1 mouse cellular context compared by ENCODE assay signal in the genomic region with DNA sequence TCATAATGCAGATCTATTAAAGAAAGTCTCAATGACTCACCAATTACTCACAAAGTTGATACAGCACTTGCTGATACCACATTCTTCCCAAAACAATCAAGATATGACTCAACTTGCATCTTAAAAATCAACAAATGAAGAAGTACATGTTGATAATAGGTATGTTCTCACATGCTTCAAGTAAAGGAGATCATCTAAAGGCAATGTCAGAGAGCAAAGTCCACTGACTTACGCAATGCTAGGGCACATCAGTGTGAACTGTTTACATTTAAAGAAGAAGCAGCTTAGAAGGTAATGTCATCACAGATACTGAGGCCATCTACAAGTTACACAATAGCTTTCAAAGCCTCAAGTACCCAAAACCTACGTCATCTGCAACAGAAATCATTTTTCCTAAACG.
A peak's percentile ranks its signal among the peaks of the same experiment; 100 is the strongest.
TF ChIP-seq lines count a peak whose summit lies in the region.

No protein-coding gene starts in this region.

TF ChIP-seq in CH12.LX, 34 proteins besides CTCF, POLR2A, EP300 and RAD21:
- TF ChIP-seq NRF1 (IDR thresholded peaks at IDR 0.05; ENCODE audit: low read depth, low read length): no peak
- TF ChIP-seq NELFE (IDR thresholded peaks at IDR 0.05; ENCODE audit: low read depth, low read length): no peak
- peak; percentile 59; the same call in 1 of the 2 replicates for TF ChIP-seq JUND (conservative IDR thresholded peaks at IDR 0.05; ENCODE audit: low read depth, low read length)
- 0 out of 2 replicates have a peak, but pooled peaks have one; percentile 34 for TF ChIP-seq IRF4 (IDR thresholded peaks at IDR 0.05; ENCODE audit: low read depth, low read length)
- TF ChIP-seq BHLHE40 (IDR thresholded peaks at IDR 0.05; ENCODE audit: low read depth, low read length): 0 out of 2 replicates have a peak, but pooled peaks have one; percentile 35
- TF ChIP-seq USF1 (IDR thresholded peaks at IDR 0.05; ENCODE audit: low read depth, low read length): no peak
- no peak for TF ChIP-seq ZMIZ1 (IDR thresholded peaks at IDR 0.05; ENCODE audit: low read depth, low read length)
- peak; percentile 68; the same call in 1 of the 2 replicates for TF ChIP-seq TBP (conservative IDR thresholded peaks at IDR 0.05; ENCODE audit: low read depth, low read length)
- no peak; the same call in 1 of the 2 replicates for TF ChIP-seq JUN (IDR thresholded peaks at IDR 0.05; ENCODE audit: insufficient read depth, low read depth, low read length)
- no peak for TF ChIP-seq ZC3H11A (IDR thresholded peaks at IDR 0.05; ENCODE audit: low read depth, low read length)
- no peak for TF ChIP-seq MAZ (IDR thresholded peaks at IDR 0.05; ENCODE audit: low read depth, low read length)
- TF ChIP-seq SIN3A (IDR thresholded peaks at IDR 0.05; ENCODE audit: low read length): no peak
